Mouse (Mus musculus) CD4-positive, CD25-positive, alpha-beta regulatory T cell, adult 2 months (primary cell): ENCODE data around the gene Inhba.

ENCODE experiments used
- DNase-seq: peaks from one replicate; pipeline ENCODE4 v3.0.0-alpha.2; 2012; ENCODE audit warnings: low read depth, low spot score

Gene Inhba

DNA sequence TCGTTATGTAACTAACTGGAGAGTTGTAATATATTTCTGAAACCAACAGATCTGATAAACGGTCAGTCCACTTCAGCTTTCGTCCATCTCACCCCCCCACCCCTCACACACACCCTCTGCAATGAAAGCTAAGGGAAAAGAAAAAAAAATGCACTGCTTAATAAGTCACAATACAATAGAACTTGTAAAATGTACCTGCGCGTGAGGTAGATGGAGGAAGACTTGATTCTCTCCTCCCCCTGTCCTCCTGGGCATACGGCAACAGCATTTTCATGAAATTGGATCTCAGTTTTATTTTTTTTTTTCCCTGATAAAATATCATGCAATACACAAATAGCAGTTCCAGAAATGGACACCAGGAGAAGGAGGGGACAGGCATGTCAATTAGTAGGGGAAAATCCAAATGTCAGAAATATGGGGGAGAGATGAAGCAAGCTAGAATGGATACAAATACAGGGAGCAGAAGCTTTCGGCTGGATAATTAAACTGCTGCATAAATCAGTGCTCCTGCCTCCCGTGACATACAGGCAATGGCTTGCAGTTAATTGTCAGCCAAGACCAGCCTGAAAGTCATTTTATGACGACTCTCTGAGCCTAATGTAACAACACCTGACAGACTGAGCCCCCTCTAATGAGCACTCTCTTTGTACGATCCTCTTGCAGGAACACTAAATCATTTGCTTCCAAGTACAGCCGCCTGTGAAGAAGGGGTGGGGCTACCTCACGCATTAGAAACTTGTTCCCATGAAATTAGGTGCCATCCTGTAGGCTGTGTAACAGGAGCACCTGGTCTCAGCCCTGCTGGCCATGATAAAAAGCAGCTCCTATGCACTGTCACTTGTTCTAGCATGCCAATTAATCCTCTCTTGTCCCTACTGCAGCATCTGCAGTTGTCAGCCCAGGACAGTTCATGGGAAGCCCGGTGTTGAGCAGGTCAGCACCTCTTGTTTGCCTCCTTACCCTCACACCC, 11.7 kb downstream of the Inhba start:
- DNase-seq = no peak

- no peak for DNase-seq
Measured at GRCm38 (mm10) chr13:16030557-16031057, 19.0 kb downstream of the Inhba start.

GRCm38 (mm10) chr13:16032425-16032824, 20.8 kb downstream of the Inhba start:
- DNase-seq = no peak

GRCm38 (mm10) chr13:16032935-16033592, 21.4 kb downstream of the Inhba start:
- DNase-seq = no peak

DNA sequence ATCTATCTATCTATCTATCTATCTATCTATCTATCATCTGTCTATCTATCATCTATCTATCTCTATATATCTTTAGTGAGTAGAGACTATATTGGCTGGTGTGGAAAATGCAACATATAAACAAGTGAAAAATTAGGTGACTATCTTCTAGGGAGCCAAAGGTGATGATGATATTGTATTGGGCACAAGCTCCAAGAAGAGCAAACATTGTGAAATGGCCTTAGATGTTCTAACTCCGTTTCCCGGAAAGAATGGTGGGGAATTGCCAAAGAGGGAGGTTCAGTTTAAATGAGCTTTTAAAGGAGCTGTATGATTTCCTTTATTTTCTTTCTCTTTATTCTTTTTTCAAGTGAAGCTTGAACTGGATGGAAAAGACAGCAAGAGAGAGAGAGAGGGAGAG, 57.4 kb downstream of the Inhba start:
- DNase-seq = no peak

- no peak for DNase-seq
Measured at GRCm38 (mm10) chr13:16077276-16077675, 65.6 kb downstream of the Inhba start.

- no peak for DNase-seq
Measured at GRCm38 (mm10) chr13:16078216-16078731, 66.6 kb downstream of the Inhba start.

DNA sequence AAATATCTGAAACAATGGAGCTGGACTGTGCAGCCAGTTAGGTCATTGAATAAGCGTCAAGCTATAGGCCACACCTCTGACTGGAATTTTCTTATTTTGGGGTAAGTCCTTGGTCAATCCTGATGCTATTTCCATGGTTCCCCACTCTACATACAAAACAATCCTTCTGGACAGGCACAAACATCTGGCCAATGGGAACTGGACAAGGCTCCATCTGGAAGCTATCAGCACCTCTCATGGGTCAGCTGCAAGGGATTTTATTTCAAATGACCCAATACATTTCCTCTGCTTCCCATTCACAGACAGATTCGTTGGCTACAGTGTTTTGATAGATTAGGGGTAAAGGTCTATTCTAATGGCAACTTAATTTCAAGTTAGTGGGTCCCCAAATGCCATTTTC, 68.6 kb downstream of the Inhba start:
- no peak for DNase-seq
